Mouse (Mus musculus) bone marrow, adult 2 months (tissue): ENCODE measurements around the gene Sec22b.
A peak's percentile ranks its signal among the peaks of the same experiment; 100 is the strongest.

ENCODE experiments used
- CTCF ChIP-seq: fragments of 200-500 bp; IDR thresholded peaks from 2 replicates; pipeline ENCODE4 v1.5.1; 2011; ENCODE audit warnings: low read length, control low read depth; ENCODE audit not compliant: control insufficient read depth, insufficient read depth
- POLR2A ChIP-seq: fragments of 200-500 bp; IDR thresholded peaks from 2 replicates; pipeline ENCODE4 v1.6.1; 2011; ENCODE audit warnings: low read depth, mild to moderate bottlenecking, control low read depth, low read length, borderline replicate concordance; ENCODE audit not compliant: control insufficient read depth

GRCm38 (mm10) chr3:97928968-97929858 lies 28.2 kb downstream of the Sec22b start:
- TF ChIP-seq CTCF (peak; percentile 48), POLR2A (no peak)
